Mouse (Mus musculus): ENCODE measurements at regions not wholly inside any gene's neighbourhood (a gene's known extent, or its start where the extent isn't known, plus 50 kb on each side); places are given as distances from the start of the nearest gene placed in this dataset.

GRCm38 (mm10) chr6:50766442-50766915 is 112.2 kb upstream of the Npvf start:
- TF ChIP-seq POLR2A (IDR thresholded peaks at IDR 0.05; ENCODE audit: control insufficient read depth, low read depth, low read length) (no peak), CTCF (IDR thresholded peaks at IDR 0.05; ENCODE audit: control insufficient read depth, insufficient read depth, insufficient replicate concordance, low read depth, low read length) (no peak)
